Mouse (Mus musculus) C2C12 (cell line): ENCODE measurements around the gene Cadps2.

Source experiments
- CTCF ChIP-seq: IDR thresholded peaks from one replicate; pipeline ENCODE4 v1.5.1; 2011; ENCODE audit not compliant: control insufficient read depth, insufficient read depth, insufficient read length
- USF1 ChIP-seq: IDR thresholded peaks from one replicate; pipeline ENCODE4 v1.6.1; 2011; ENCODE audit warnings: low read depth, mild to moderate bottlenecking, control low read depth, moderate library complexity

DNA sequence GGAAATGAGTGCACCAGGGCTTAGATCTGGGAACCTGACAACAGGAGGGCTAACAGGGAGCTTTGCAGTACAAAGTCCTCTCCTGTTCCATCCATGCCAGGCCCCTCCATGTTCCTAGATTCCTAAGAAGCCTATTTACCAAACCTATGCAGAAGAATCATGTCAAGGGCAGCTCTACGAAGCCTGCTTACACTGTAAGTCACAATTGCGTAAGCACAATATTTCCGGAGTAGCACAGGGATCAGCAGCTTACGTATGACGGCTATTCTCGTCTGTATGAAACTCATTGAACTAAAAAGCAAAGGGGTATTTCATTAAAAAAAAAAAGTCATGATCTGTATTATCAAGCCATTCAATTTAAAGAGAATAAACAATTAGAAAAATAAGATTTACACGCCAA, 462.9 kb downstream of the Cadps2 start:
- TF ChIP-seq CTCF (no peak), USF1 (no peak)
